Mouse (Mus musculus) MEL (cell line): ENCODE data around the gene C9. TPM values are rescaled to one million over a fixed set of nuclear protein-coding genes. Genes with fewer than 3 reads are reported as not detected.

Source experiments
- DNase-seq: peaks from one replicate; pipeline ENCODE4 v3.0.0; 2011; ENCODE audit warnings: low read depth, low spot score
- H3K27ac ChIP-seq: 2 replicates; pipeline ENCODE4 v1.5.1; 2012; ENCODE audit warnings: low read depth, mild to moderate bottlenecking, control low read depth, low read length, moderate library complexity; ENCODE audit not compliant: control insufficient read depth
- H3K27me3 ChIP-seq, 2 experiments: fragments of 150-350 bp in 1 of 2; sonication (generic) in 1 of 2; 2 replicates each; pipeline ENCODE4 v1.6.1; 2012; ENCODE audit warnings: low read length in 2 of 2, mild to moderate bottlenecking in 2 of 2, improper control_type of control experiment in 1 of 2, moderate library complexity in 1 of 2; ENCODE audit not compliant: insufficient read depth in 2 of 2, control insufficient read depth in 1 of 2
- H3K36me3 ChIP-seq, 2 experiments: 2 replicates each; pipeline ENCODE4 v1.6.1; 2012 to 2014; ENCODE audit warnings: low read length in 2 of 2, improper control_type of control experiment in 1 of 2, inconsistent platforms in 1 of 2, mild to moderate bottlenecking in 1 of 2; ENCODE audit not compliant: insufficient read depth in 2 of 2, control insufficient read depth in 1 of 2
- H3K4me1 ChIP-seq, 2 experiments: fragments of 150-350 bp in 1 of 2; sonication (generic) in 1 of 2; 2 replicates each; pipeline ENCODE4 v1.6.1; 2012; ENCODE audit warnings: low read length in 2 of 2, improper control_type of control experiment in 1 of 2, mild to moderate bottlenecking in 1 of 2; ENCODE audit not compliant: insufficient read depth in 2 of 2, control insufficient read depth in 1 of 2
- H3K4me3 ChIP-seq, 2 experiments: fragments of 150-350 bp in 1 of 2; sonication (generic) in 1 of 2; 2 replicates each; pipeline ENCODE4 v1.5.1; 2012; ENCODE audit warnings: low read depth in 2 of 2, low read length in 2 of 2, mild to moderate bottlenecking in 2 of 2, moderate library complexity in 2 of 2, control low read depth in 1 of 2, improper control_type of control experiment in 1 of 2; ENCODE audit not compliant: control insufficient read depth in 1 of 2, insufficient read depth in 1 of 2
- H3K79me2 ChIP-seq: 2 replicates; pipeline ENCODE4 v1.6.1; 2012; ENCODE audit warnings: mild to moderate bottlenecking, low read length, moderate library complexity; ENCODE audit not compliant: control insufficient read depth, poor library complexity, insufficient read depth
- H3K9ac ChIP-seq: 2 replicates; pipeline ENCODE4 v1.6.1; 2012; ENCODE audit warnings: low read depth, mild to moderate bottlenecking, control low read depth, low read length, moderate library complexity; ENCODE audit not compliant: control insufficient read depth, poor library complexity, severe bottlenecking
- H3K9me3 ChIP-seq: fragments of 150-350 bp; sonication (generic); replicated peaks from 2 replicates; pipeline ENCODE4 v1.6.1; 2012; ENCODE audit warnings: mild to moderate bottlenecking, low read length, improper control_type of control experiment, moderate library complexity; ENCODE audit not compliant: insufficient read depth
- CTCF ChIP-seq, 3 experiments: IDR thresholded peaks in 2 of 3; conservative IDR thresholded peaks in 1 of 3; 2 replicates each; pipeline ENCODE4 v1.5.1; 2011 to 2012; ENCODE audit warnings: low read length in 3 of 3, low read depth in 2 of 3, mild to moderate bottlenecking in 2 of 3, improper control_type of control experiment in 1 of 3, inconsistent platforms in 1 of 3, mixed read lengths in 1 of 3, moderate library complexity in 1 of 3; ENCODE audit not compliant: control insufficient read depth in 1 of 3, insufficient read depth in 1 of 3, poor library complexity in 1 of 3, severe bottlenecking in 1 of 3
- E2F4 ChIP-seq: IDR thresholded peaks from 2 replicates; pipeline ENCODE4 v1.6.1; 2011; ENCODE audit warnings: low read depth, low read length, improper control_type of control experiment, borderline replicate concordance
- EP300 ChIP-seq, 2 experiments: IDR thresholded peaks; 2 replicates each; pipeline ENCODE4 v1.6.1; 2011; ENCODE audit warnings: improper control_type of control experiment in 2 of 2, low read length in 2 of 2, low read depth in 1 of 2, mild to moderate bottlenecking in 1 of 2
- ETS1 ChIP-seq: IDR thresholded peaks from 2 replicates; pipeline ENCODE4 v1.6.1; 2012; ENCODE audit warnings: low read depth, mild to moderate bottlenecking, inconsistent platforms, low read length, improper control_type of control experiment, moderate library complexity
- JUND ChIP-seq: IDR thresholded peaks from 2 replicates; pipeline ENCODE4 v1.6.1; 2011; ENCODE audit warnings: low read depth, mild to moderate bottlenecking, improper control_type of control experiment, low read length
- KAT2A ChIP-seq: conservative IDR thresholded peaks from 2 replicates; pipeline ENCODE4 v1.6.1; 2012; ENCODE audit warnings: low read depth, low read length, improper control_type of control experiment, inconsistent platforms
- MAX ChIP-seq: IDR thresholded peaks from 2 replicates; pipeline ENCODE4 v1.6.1; 2011; ENCODE audit warnings: low read length, improper control_type of control experiment
- MEF2A ChIP-seq: IDR thresholded peaks from 2 replicates; pipeline ENCODE4 v1.6.1; 2014; ENCODE audit warnings: low read depth, mild to moderate bottlenecking, inconsistent platforms, low read length, improper control_type of control experiment; ENCODE audit not compliant: poor library complexity, insufficient replicate concordance, severe bottlenecking; ENCODE audit errors: extremely low read depth
- NRF1 ChIP-seq: IDR thresholded peaks from 2 replicates; pipeline ENCODE4 v1.6.1; 2014; ENCODE audit warnings: low read depth, mild to moderate bottlenecking, inconsistent platforms, low read length, improper control_type of control experiment, moderate library complexity; ENCODE audit not compliant: poor library complexity, insufficient read depth, severe bottlenecking
- POLR2A ChIP-seq, 2 experiments: IDR thresholded peaks; 2 replicates each; pipeline ENCODE4 v1.6.1; 2011 to 2012; ENCODE audit warnings: low read length in 2 of 2, mild to moderate bottlenecking in 2 of 2, control low read depth in 1 of 2, improper control_type of control experiment in 1 of 2, low read depth in 1 of 2, moderate library complexity in 1 of 2; ENCODE audit not compliant: control insufficient read depth in 1 of 2, insufficient read depth in 1 of 2, poor library complexity in 1 of 2
- POLR2AphosphoS5 ChIP-seq: IDR thresholded peaks from 2 replicates; pipeline ENCODE4 v1.6.1; 2012; ENCODE audit warnings: low read depth, borderline replicate concordance, mild to moderate bottlenecking, inconsistent platforms, low read length, moderate library complexity, mixed read lengths
- RAD21 ChIP-seq: IDR thresholded peaks from 2 replicates; pipeline ENCODE4 v1.6.1; 2011; ENCODE audit warnings: mild to moderate bottlenecking, low read depth, low read length, improper control_type of control experiment
- SMC3 ChIP-seq: IDR thresholded peaks from 2 replicates; pipeline ENCODE4 v1.6.1; 2011; ENCODE audit warnings: low read depth, low read length, improper control_type of control experiment
- TAL1 ChIP-seq: IDR thresholded peaks from 2 replicates; pipeline ENCODE4 v1.6.1; 2012; ENCODE audit warnings: mild to moderate bottlenecking, inconsistent platforms, low read length, moderate library complexity, mixed read lengths
- TBP ChIP-seq: IDR thresholded peaks from 2 replicates; pipeline ENCODE4 v1.8.0; 2011; ENCODE audit warnings: low read depth, low read length, improper control_type of control experiment
- TCF12 ChIP-seq: IDR thresholded peaks from 2 replicates; pipeline ENCODE4 v1.6.1; 2014; ENCODE audit warnings: low read depth, mild to moderate bottlenecking, inconsistent platforms, low read length, improper control_type of control experiment, moderate library complexity
- UBTF ChIP-seq: IDR thresholded peaks from 2 replicates; pipeline ENCODE4 v1.6.1; 2012; ENCODE audit warnings: low read depth, mild to moderate bottlenecking, inconsistent platforms, low read length, improper control_type of control experiment, moderate library complexity, borderline replicate concordance; ENCODE audit not compliant: insufficient read depth
- USF1 ChIP-seq: IDR thresholded peaks from 2 replicates; pipeline ENCODE4 v1.6.1; 2014; ENCODE audit warnings: low read depth, mild to moderate bottlenecking, inconsistent platforms, low read length, improper control_type of control experiment, moderate library complexity
- USF2 ChIP-seq, 2 experiments: IDR thresholded peaks; 2 replicates each; pipeline ENCODE4 v1.6.1; 2011 to 2012; ENCODE audit warnings: improper control_type of control experiment in 2 of 2, low read length in 2 of 2, borderline replicate concordance in 1 of 2, inconsistent platforms in 1 of 2, low read depth in 1 of 2, mild to moderate bottlenecking in 1 of 2; ENCODE audit not compliant: insufficient read depth in 1 of 2
- ZC3H11A ChIP-seq: IDR thresholded peaks from 2 replicates; pipeline ENCODE4 v1.6.1; 2012; ENCODE audit warnings: low read depth, mild to moderate bottlenecking, inconsistent platforms, low read length, improper control_type of control experiment
- ZKSCAN1 ChIP-seq: IDR thresholded peaks from 2 replicates; pipeline ENCODE4 v1.6.1; 2012; ENCODE audit warnings: low read depth, mild to moderate bottlenecking, inconsistent platforms, low read length, improper control_type of control experiment, moderate library complexity
- ZMIZ1 ChIP-seq: IDR thresholded peaks from 2 replicates; pipeline ENCODE4 v1.6.1; 2012; ENCODE audit warnings: low read depth, mild to moderate bottlenecking, inconsistent platforms, low read length, improper control_type of control experiment, moderate library complexity
- polyA plus RNA-seq, 2 experiments: library from polyadenylated mRNA; stranded (reverse) in 1 of 2; unstranded in 1 of 2; fragments of >175 nt in 1 of 2; fragments of >200 nt in 1 of 2; gene quantifications; 2 replicates each; pipeline versions ENCODE4 v1.2.1 to v1.2.4; 2012; ENCODE audit warnings: low replicate concordance in 2 of 2, low read depth in 1 of 2; ENCODE audit not compliant: insufficient read length in 2 of 2, insufficient read depth in 1 of 2, missing spikeins in 1 of 2
- total RNA-seq: library from RNA; depleted of rRNA; stranded (reverse); fragments of 300-350 nt; gene quantifications from 2 replicates; pipeline ENCODE4 v1.2.3, GENCODE M21; 2012

Gene C9
- total and polyA plus RNA-seq, 3 experiments = not detected

DNA sequence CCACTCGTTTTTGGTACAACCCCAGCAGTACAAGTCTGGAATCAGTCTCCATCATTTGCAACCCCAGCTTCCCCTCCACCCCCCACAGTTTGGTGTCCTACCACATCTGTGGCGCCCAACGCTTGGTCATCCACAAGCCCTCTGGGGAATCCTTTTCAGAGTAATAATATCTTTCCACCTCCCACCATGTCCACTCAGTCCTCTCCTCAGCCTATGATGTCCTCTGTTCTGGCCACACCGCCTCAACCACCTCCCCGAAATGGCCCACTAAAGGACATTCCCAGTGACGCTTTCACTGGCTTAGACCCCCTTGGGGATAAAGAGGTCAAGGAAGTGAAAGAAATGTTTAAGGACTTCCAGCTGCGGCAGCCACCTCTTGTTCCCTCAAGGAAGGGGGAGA lies 9.8 kb upstream of the C9 start:
- H3K27ac ChIP-seq = no peak overlapping the region
- H3K4me3 ChIP-seq = no peak overlapping the region
- H3K9ac ChIP-seq = no peak overlapping the region
- no peaks in the 10 kb centered on the region for H3K4me1 ChIP-seq
- DNase-seq = no peak
- no peaks in the 10 kb centered on the region for H3K79me2 ChIP-seq
- no peak for TF ChIP-seq USF2 (IDR thresholded peaks at IDR 0.05; ENCODE audit: borderline replicate concordance in 1 of 2, insufficient read depth in 1 of 2, low read depth in 1 of 2, low read length in 2 of 2)
- no peak for TF ChIP-seq TAL1
- no peak for TF ChIP-seq ETS1
- TF ChIP-seq JUND = no peak
- no peak for TF ChIP-seq EP300 (IDR thresholded peaks at IDR 0.05; ENCODE audit: low read depth in 1 of 2, low read length in 2 of 2)
- no peak for TF ChIP-seq ZMIZ1
- TF ChIP-seq POLR2AphosphoS5 = no peak
- TF ChIP-seq ZKSCAN1 = no peak
- no peak for TF ChIP-seq KAT2A
- TF ChIP-seq MEF2A = no peak
- TF ChIP-seq MAX = no peak
- no peak for TF ChIP-seq NRF1
- no peak for TF ChIP-seq E2F4
- no peak for TF ChIP-seq TBP
- no peak for TF ChIP-seq USF1
- no peak for TF ChIP-seq POLR2A (IDR thresholded peaks at IDR 0.05; ENCODE audit: control insufficient read depth in 1 of 2, insufficient read depth in 1 of 2, low read depth in 1 of 2, low read length in 2 of 2, poor library complexity in 1 of 2)
- TF ChIP-seq ZC3H11A = no peak
- TF ChIP-seq, all 39 proteins: peak for 0
- Histone ChIP-seq H3K36me3 (no peaks in the 10 kb centered on the region), H3K9me3 (no peaks in the 10 kb centered on the region), H3K27me3 (peaks cover 2 to 5% of the 10 kb centered on the region in 2 experiments)

DNA sequence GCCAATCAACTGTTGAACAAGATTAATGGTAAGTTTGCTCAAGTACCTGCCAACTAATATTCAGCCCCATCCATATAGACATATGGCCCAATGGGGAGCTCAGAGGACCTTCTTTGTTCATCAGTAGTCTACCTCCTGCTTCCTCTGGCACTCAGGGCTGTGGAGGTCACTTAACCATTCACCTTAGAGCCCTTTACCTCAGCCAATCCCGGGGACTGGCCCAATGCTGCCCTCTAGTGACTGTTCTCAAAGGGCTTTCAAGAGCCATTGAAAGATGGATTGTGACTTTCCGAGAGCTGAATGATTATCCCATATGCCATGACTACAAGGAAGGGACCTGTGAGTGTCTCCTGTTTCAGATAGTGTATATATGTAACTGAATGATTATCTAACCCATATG lies 9.4 kb upstream of the C9 start:
- Histone ChIP-seq H3K4me3 (no peak overlapping the region), H3K27me3 (peaks cover 2 to 5% of the 10 kb centered on the region in 2 experiments), H3K79me2 (no peaks in the 10 kb centered on the region), H3K9me3 (no peaks in the 10 kb centered on the region), H3K36me3 (no peaks in the 10 kb centered on the region), H3K9ac (no peak overlapping the region), H3K27ac (no peak overlapping the region), H3K4me1 (no peaks in the 10 kb centered on the region)
- peak; percentile 40 for DNase-seq
- TF ChIP-seq UBTF (no peak), TCF12 (no peak), SMC3 (peak; percentile 54), RAD21 (peak; percentile 56), KAT2A (no peak), MEF2A (no peak), CTCF (IDR thresholded peaks at IDR 0.05 in 2 of 3, conservative IDR thresholded peaks at IDR 0.05 in 1 of 3; ENCODE audit: control insufficient read depth in 1 of 3, insufficient read depth in 1 of 3, low read depth in 2 of 3, low read length in 3 of 3, poor library complexity in 1 of 3, severe bottlenecking in 1 of 3) (peak; percentile 56 to 71 (median 58)), JUND (no peak)
